Mouse (Mus musculus): ENCODE data around the gene Zpr1. TPM values are rescaled to one million over a fixed set of nuclear protein-coding genes. Genes with fewer than 3 reads are reported as not detected.

The Zpr1 gene
- total and polyA plus RNA-seq, 2 experiments from 2014 or later: 22.2 to 23.6 TPM

DNA sequence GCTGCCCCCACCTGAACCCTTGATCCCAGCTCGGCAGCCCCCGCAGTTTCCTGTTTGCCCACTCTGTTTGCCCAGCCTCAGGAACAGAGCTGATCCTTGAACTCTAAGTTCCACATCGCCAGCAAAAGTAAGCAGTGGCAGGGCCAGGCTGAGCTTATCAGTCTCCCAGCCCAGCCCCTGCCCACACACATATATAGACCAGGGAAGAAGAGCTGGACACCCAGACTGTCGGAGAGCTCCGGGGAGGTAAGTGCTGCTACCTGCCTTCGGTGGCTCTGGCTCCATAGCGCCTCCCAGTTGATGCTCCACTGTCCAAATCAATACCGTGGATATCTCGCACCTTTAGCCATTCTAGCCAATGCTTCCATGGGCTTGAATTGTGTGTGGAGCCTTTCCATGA is 44.4 kb upstream of the Zpr1 start, which contains the start of gene Apoa1:
Apoa1 (plus strand) TSS at position 90 of the 400 bp plus-strand sequence.
- H3K36me3 ChIP-seq (replicated peaks; ENCODE audit: control insufficient read depth, insufficient read depth, low read length): 0 out of 2 replicates have a peak, but pooled peaks cover under 1% of the 10 kb centered on the region
- WGBS: 50% methylated on average over 9 of the region's 9 CpGs
- DNase-seq (ENCODE audit: low spot score) (no peak), ATAC-seq (ENCODE audit: insufficient read depth, low read depth) (no peak)
- TF ChIP-seq EP300 (IDR thresholded peaks at IDR 0.05; ENCODE audit: low read depth) (no peak), CTCF (IDR thresholded peaks at IDR 0.05; ENCODE audit: low read depth) (no peak)
- no peak within 1 kb of the TSS for H3K9ac ChIP-seq (replicated peaks; ENCODE audit: low read depth, low read length)
- H3K27ac ChIP-seq (ENCODE audit: low read depth): no peak within 1 kb of the TSS
- H3K4me2 ChIP-seq (ENCODE audit: low read depth, low read length): no peak within 1 kb of the TSS
- H3K27me3 ChIP-seq (ENCODE audit: control insufficient read depth, insufficient read depth, low read length): peaks cover 14% of the 10 kb centered on the region; the same call in 1 of the 2 replicates
- H3K4me1 ChIP-seq (ENCODE audit: control insufficient read depth, insufficient read depth): peaks cover 8% of the 10 kb centered on the region
- no peaks in the 10 kb centered on the region for H3K9me3 ChIP-seq (replicated peaks; ENCODE audit: control insufficient read depth, low read length)
- H3K4me3 ChIP-seq (ENCODE audit: low read depth, low read length): no peak within 1 kb of the TSS

DNA sequence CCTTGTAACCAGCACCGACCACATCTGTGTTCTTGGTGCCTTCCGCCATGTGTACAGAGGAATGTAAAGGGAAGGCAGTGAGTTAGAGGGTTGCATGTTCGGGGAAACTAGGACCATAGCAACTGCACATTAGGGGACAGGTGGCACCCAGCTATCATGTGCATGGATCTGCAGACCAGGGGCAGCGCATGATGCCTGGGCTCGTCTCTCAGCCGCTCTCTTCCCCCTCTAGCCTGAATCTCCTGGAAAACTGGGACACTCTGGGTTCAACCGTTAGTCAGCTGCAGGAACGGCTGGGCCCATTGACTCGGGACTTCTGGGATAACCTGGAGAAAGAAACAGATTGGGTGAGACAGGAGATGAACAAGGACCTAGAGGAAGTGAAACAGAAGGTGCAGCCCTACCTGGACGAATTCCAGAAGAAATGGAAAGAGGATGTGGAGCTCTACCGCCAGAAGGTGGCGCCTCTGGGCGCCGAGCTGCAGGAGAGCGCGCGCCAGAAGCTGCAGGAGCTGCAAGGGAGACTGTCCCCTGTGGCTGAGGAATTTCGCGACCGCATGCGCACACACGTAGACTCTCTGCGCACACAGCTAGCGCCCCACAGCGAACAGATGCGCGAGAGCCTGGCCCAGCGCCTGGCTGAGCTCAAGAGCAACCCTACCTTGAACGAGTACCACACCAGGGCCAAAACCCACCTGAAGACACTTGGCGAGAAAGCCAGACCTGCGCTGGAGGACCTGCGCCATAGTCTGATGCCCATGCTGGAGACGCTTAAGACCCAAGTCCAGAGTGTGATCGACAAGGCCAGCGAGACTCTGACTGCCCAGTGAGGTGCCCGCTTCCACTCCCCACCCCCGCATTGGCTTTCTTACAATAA is 43.1 kb upstream of the Zpr1 start:
- Histone ChIP-seq H3K4me3 (ENCODE audit: low read depth, low read length) (peak overlapping the region; percentile 38), H3K9me3 (replicated peaks; ENCODE audit: control insufficient read depth, low read length) (no peaks in the 10 kb centered on the region), H3K36me3 (replicated peaks; ENCODE audit: control insufficient read depth, insufficient read depth, low read length) (no peaks in the 10 kb centered on the region), H3K9ac (replicated peaks; ENCODE audit: low read depth, low read length) (no peak overlapping the region; the same call in 1 of the 2 replicates), H3K4me2 (ENCODE audit: low read depth, low read length) (peak overlapping the region; percentile 74), H3K27ac (ENCODE audit: low read depth) (no peak overlapping the region), H3K27me3 (ENCODE audit: control insufficient read depth, insufficient read depth, low read length) (peaks cover 14% of the 10 kb centered on the region; the same call in 1 of the 2 replicates), H3K4me1 (ENCODE audit: control insufficient read depth, insufficient read depth) (peaks cover 8% of the 10 kb centered on the region)
- TF ChIP-seq EP300 (IDR thresholded peaks at IDR 0.05; ENCODE audit: low read depth): no peak
- peak; percentile 85 for TF ChIP-seq CTCF (IDR thresholded peaks at IDR 0.05; ENCODE audit: low read depth)
- ATAC-seq (ENCODE audit: insufficient read depth, low read depth): peak; percentile 95
- peak; percentile 93 for DNase-seq (ENCODE audit: low spot score)
- 14% methylated on average over 37 of the region's 37 CpGs for WGBS

DNA sequence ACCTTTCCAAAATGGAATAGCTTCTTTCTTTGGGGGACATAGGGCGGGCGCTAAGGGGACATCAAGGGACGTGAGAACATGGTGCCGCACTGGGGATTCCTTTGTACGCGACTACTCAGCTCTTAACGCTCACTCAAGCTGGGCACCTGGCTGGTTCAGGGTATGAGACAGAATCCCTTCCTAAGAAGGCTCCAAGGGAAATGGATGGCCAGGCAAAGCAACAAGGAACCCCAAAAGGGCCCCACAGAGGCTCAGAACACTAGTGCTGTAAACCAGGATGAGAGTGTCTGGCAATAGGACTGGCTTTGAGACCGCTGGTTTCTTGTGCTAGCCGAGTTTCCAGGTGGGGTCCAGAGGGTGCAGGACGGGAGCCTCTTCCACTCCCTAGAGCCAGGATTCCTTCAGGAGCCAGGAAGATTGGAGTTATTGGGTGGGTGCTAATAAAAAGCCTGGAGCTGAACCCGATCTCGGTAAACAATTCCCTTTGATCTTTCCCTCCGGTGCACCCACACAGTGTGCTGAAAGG is 42.4 kb upstream of the Zpr1 start:
- Histone ChIP-seq H3K36me3 (replicated peaks; ENCODE audit: control insufficient read depth, insufficient read depth, low read length) (no peaks in the 10 kb centered on the region), H3K9ac (replicated peaks; ENCODE audit: low read depth, low read length) (no peak overlapping the region; the same call in 1 of the 2 replicates), H3K9me3 (replicated peaks; ENCODE audit: control insufficient read depth, low read length) (no peaks in the 10 kb centered on the region), H3K27me3 (ENCODE audit: control insufficient read depth, insufficient read depth, low read length) (peaks cover 14% of the 10 kb centered on the region; the same call in 1 of the 2 replicates), H3K4me3 (ENCODE audit: low read depth, low read length) (peak overlapping the region; percentile 38), H3K4me2 (ENCODE audit: low read depth, low read length) (peak overlapping the region; percentile 74), H3K27ac (ENCODE audit: low read depth) (no peak overlapping the region), H3K4me1 (ENCODE audit: control insufficient read depth, insufficient read depth) (peaks cover 8% of the 10 kb centered on the region)
- no peak for TF ChIP-seq EP300 (IDR thresholded peaks at IDR 0.05; ENCODE audit: low read depth)
- TF ChIP-seq CTCF (IDR thresholded peaks at IDR 0.05; ENCODE audit: low read depth): no peak
- 26% methylated on average over 13 of the region's 13 CpGs for WGBS
- no peak for ATAC-seq (ENCODE audit: insufficient read depth, low read depth)
- DNase-seq (ENCODE audit: low spot score): no peak

DNA sequence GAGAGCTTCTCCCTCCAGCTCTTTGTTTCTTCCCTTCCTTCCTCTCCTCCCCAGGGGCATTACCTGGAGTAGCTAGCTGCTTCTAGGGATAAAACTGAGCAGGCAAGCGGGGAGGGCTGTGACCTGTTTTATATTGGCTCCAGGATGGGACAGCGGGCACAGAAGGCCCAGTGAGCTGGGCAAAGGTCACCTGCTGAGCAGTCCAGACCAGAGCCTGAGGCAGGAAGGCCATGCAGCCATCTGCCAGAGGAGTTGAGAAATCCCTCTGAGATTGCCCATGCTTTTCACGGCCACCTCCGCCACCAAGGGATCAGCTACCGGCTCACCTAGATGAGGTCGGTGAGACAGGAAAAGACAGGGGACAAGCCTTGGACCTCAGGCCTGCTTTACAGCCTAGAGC is 37.7 kb upstream of the Zpr1 start:
- no peak overlapping the region for H3K27ac ChIP-seq (ENCODE audit: low read depth)
- no peak for TF ChIP-seq CTCF (IDR thresholded peaks at IDR 0.05; ENCODE audit: low read depth)
- TF ChIP-seq EP300 (IDR thresholded peaks at IDR 0.05; ENCODE audit: low read depth): no peak
- peaks cover 6% of the 10 kb centered on the region for H3K4me1 ChIP-seq (ENCODE audit: control insufficient read depth, insufficient read depth)
- no peak overlapping the region for H3K4me2 ChIP-seq (ENCODE audit: low read depth, low read length)
- no peaks in the 10 kb centered on the region for H3K9me3 ChIP-seq (replicated peaks; ENCODE audit: control insufficient read depth, low read length)
- peaks cover 14% of the 10 kb centered on the region; the same call in 1 of the 2 replicates for H3K27me3 ChIP-seq (ENCODE audit: control insufficient read depth, insufficient read depth, low read length)
- 86% methylated on average over 6 of the region's 6 CpGs for WGBS
- no peak for DNase-seq (ENCODE audit: low spot score)
- H3K36me3 ChIP-seq (replicated peaks; ENCODE audit: control insufficient read depth, insufficient read depth, low read length): no peaks in the 10 kb centered on the region
- no peak overlapping the region for H3K4me3 ChIP-seq (ENCODE audit: low read depth, low read length)
- no peak for ATAC-seq (ENCODE audit: insufficient read depth, low read depth)
- H3K9ac ChIP-seq (replicated peaks; ENCODE audit: low read depth, low read length): no peak overlapping the region

DNA sequence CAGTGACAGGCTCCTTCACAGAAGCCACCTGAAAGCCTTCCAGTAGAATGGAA is 37.4 kb upstream of the Zpr1 start, which contains the start of gene Apoc3:
Apoc3 (minus strand) TSS at position 41 of the 53 bp plus-strand sequence.
- no peak for TF ChIP-seq CTCF (IDR thresholded peaks at IDR 0.05; ENCODE audit: low read depth)
- TF ChIP-seq EP300 (IDR thresholded peaks at IDR 0.05; ENCODE audit: low read depth): no peak
- Histone ChIP-seq H3K9ac (replicated peaks; ENCODE audit: low read depth, low read length) (no peak within 1 kb of the TSS), H3K4me2 (ENCODE audit: low read depth, low read length) (no peak within 1 kb of the TSS), H3K36me3 (replicated peaks; ENCODE audit: control insufficient read depth, insufficient read depth, low read length) (no peaks in the 10 kb centered on the region), H3K27me3 (ENCODE audit: control insufficient read depth, insufficient read depth, low read length) (peaks cover 14% of the 10 kb centered on the region; the same call in 1 of the 2 replicates), H3K4me1 (ENCODE audit: control insufficient read depth, insufficient read depth) (peaks cover 3% of the 10 kb centered on the region), H3K9me3 (replicated peaks; ENCODE audit: control insufficient read depth, low read length) (no peaks in the 10 kb centered on the region), H3K27ac (ENCODE audit: low read depth) (no peak within 1 kb of the TSS), H3K4me3 (ENCODE audit: low read depth, low read length) (no peak within 1 kb of the TSS)
- DNase-seq (ENCODE audit: low spot score) (no peak), ATAC-seq (ENCODE audit: insufficient read depth, low read depth) (no peak)
